Mouse (Mus musculus) thymus, adult 2 months (tissue): ENCODE data around the gene Smc4. TPM values are rescaled to one million over a fixed set of nuclear protein-coding genes. Genes with fewer than 3 reads are reported as not detected.
A peak's percentile ranks its signal among the peaks of the same experiment; 100 is the strongest.
"Not testable (repeated sequence)": the region's sequence is repeated elsewhere in the genome, so short reads cannot be mapped to it uniquely, and the experiment has no call there.

Experiments
- DNase-seq: peaks from one replicate; pipeline ENCODE4 v3.0.0; 2021
- H3K27ac ChIP-seq: fragments of 200-500 bp; 2 replicates; pipeline ENCODE4 v1.5.1; 2012; ENCODE audit warnings: low read length, control low read depth; ENCODE audit not compliant: control insufficient read depth, insufficient read depth
- H3K27me3 ChIP-seq: fragments of 200-500 bp; 2 replicates; pipeline ENCODE4 v1.6.1; 2012; ENCODE audit warnings: mild to moderate bottlenecking, low read length, moderate library complexity, mixed read lengths; ENCODE audit not compliant: control insufficient read depth, insufficient read depth
- H3K36me3 ChIP-seq: fragments of 200-500 bp; 2 replicates; pipeline ENCODE4 v1.6.1; 2012; ENCODE audit warnings: mild to moderate bottlenecking, low read length, moderate library complexity; ENCODE audit not compliant: control insufficient read depth, insufficient read depth
- H3K4me1 ChIP-seq: fragments of 200-500 bp; replicated peaks from 2 replicates; pipeline ENCODE4 v1.6.1; 2012; ENCODE audit warnings: low read length; ENCODE audit not compliant: control insufficient read depth, insufficient read depth
- H3K4me3 ChIP-seq: fragments of 200-500 bp; 2 replicates; pipeline ENCODE4 v1.5.1; 2012; ENCODE audit warnings: mild to moderate bottlenecking, low read length, control low read depth, moderate library complexity; ENCODE audit not compliant: control insufficient read depth, insufficient read depth
- CTCF ChIP-seq: fragments of 200-500 bp; IDR thresholded peaks from 2 replicates; pipeline ENCODE4 v1.5.1; 2012; ENCODE audit warnings: mild to moderate bottlenecking, control low read depth, low read length, moderate library complexity, borderline replicate concordance; ENCODE audit not compliant: control insufficient read depth, poor library complexity, insufficient read depth; ENCODE audit errors: extremely low read depth
- POLR2A ChIP-seq: fragments of 200-500 bp; IDR thresholded peaks from 2 replicates; pipeline ENCODE4 v1.6.1; 2012; ENCODE audit warnings: mild to moderate bottlenecking, low read length, control low read depth, moderate library complexity; ENCODE audit not compliant: control insufficient read depth, poor library complexity, insufficient read depth; ENCODE audit errors: extremely low read depth
- WGBS: fragments of 180-500 bp; shearing (Covaris S2); methylation state at CpG from one replicate; pipeline ENCODE4 v1.1.7; 2018; 5-methylcytosine and 5-hydroxymethylcytosine counted together
- polyA plus RNA-seq: library from polyadenylated mRNA; depleted of rRNA; stranded (reverse); fragments of >200 nt; gene quantifications from 2 replicates; pipeline ENCODE4 v1.2.3, GENCODE M21; 2012

Gene Smc4
- polyA plus RNA-seq, 1 experiment: 40.6 TPM

- DNase-seq: no peak
- TF ChIP-seq CTCF (no peak), POLR2A (no peak)
- H3K4me1 ChIP-seq: no peaks in the 10 kb centered on the region
- no peak overlapping the region for H3K27ac ChIP-seq
- H3K36me3 ChIP-seq: peaks cover 98% of the 10 kb centered on the region
- no peak overlapping the region for H3K4me3 ChIP-seq
- H3K27me3 ChIP-seq: no peaks in the 10 kb centered on the region
- 73% methylated on average over 3 of the region's 3 CpGs for WGBS
These were observed 12.6 kb downstream of the Smc4 start for GRCm38 (mm10) chr3:69017181-69017580.

- H3K27ac ChIP-seq, H3K27me3 ChIP-seq, DNase-seq, H3K4me3 ChIP-seq, H3K4me1 ChIP-seq: not testable (repeated sequence)
- H3K36me3 ChIP-seq: peaks cover 99% of the 10 kb centered on the region
- 93% methylated on average over 2 of the region's 2 CpGs for WGBS
These were observed 14.1 kb downstream of the Smc4 start for GRCm38 (mm10) chr3:69018635-69019034.

GRCm38 (mm10) chr3:69020285-69020684 lies 15.7 kb downstream of the Smc4 start:
- 98% methylated on average over 2 of the region's 2 CpGs for WGBS
- H3K27me3 ChIP-seq: no peaks in the 10 kb centered on the region
- TF ChIP-seq CTCF (no peak), POLR2A (no peak)
- no peaks in the 10 kb centered on the region for H3K4me1 ChIP-seq
- H3K27ac ChIP-seq: no peak overlapping the region
- peak; percentile 49 for DNase-seq
- H3K36me3 ChIP-seq: peaks cover 99% of the 10 kb centered on the region
- no peak overlapping the region for H3K4me3 ChIP-seq

GRCm38 (mm10) chr3:69020764-69021163 lies 16.2 kb downstream of the Smc4 start:
- peaks cover 99% of the 10 kb centered on the region for H3K36me3 ChIP-seq

GRCm38 (mm10) chr3:69026133-69026783 lies 21.7 kb downstream of the Smc4 start:
- DNase-seq: no peak
- Histone ChIP-seq H3K4me3 (no peak overlapping the region), H3K4me1 (no peaks in the 10 kb centered on the region), H3K36me3 (peaks cover 96% of the 10 kb centered on the region), H3K27me3 (no peaks in the 10 kb centered on the region), H3K27ac (no peak overlapping the region)
- 95% methylated on average over 1 of the region's 1 CpGs for WGBS
- TF ChIP-seq CTCF (no peak), POLR2A (no peak)

More at GRCm38 (mm10) chr3:69020764-69021163, 16.2 kb downstream of the Smc4 start:
- no peak for DNase-seq
- Histone ChIP-seq H3K27ac (no peak overlapping the region), H3K27me3 (no peaks in the 10 kb centered on the region), H3K4me1 (no peaks in the 10 kb centered on the region), H3K4me3 (no peak overlapping the region)
- no peak for TF ChIP-seq CTCF
- TF ChIP-seq POLR2A: no peak

GRCm38 (mm10) chr3:69040105-69040504 lies 35.6 kb downstream of the Smc4 start:
- Histone ChIP-seq H3K4me1 (peaks cover 2% of the 10 kb centered on the region; the same call in 1 of the 2 replicates), H3K27me3 (no peaks in the 10 kb centered on the region), H3K27ac (no peak overlapping the region), H3K4me3 (no peak overlapping the region), H3K36me3 (peaks cover 46% of the 10 kb centered on the region)
- WGBS: 93% methylated on average over 2 of the region's 2 CpGs
- TF ChIP-seq CTCF (no peak), POLR2A (no peak)
- DNase-seq: no peak

GRCm38 (mm10) chr3:69041298-69041697 lies 36.8 kb downstream of the Smc4 start:
- Histone ChIP-seq H3K27me3 (no peaks in the 10 kb centered on the region), H3K27ac (no peak overlapping the region), H3K4me1 (peaks cover 6% of the 10 kb centered on the region), H3K36me3 (peaks cover 35% of the 10 kb centered on the region), H3K4me3 (no peak overlapping the region)
- WGBS: 22% methylated on average over 5 of the region's 5 CpGs
- no peak for DNase-seq
- TF ChIP-seq CTCF (no peak), POLR2A (no peak)
